Mouse (Mus musculus) thymus, adult 2 months (tissue): Measurements from ENCODE around the gene Sytl3.

ENCODE experiments used
- CTCF ChIP-seq: fragments of 200-500 bp; IDR thresholded peaks from 2 replicates; pipeline ENCODE4 v1.5.1; 2012; ENCODE audit warnings: mild to moderate bottlenecking, control low read depth, low read length, moderate library complexity, borderline replicate concordance; ENCODE audit not compliant: control insufficient read depth, poor library complexity, insufficient read depth; ENCODE audit errors: extremely low read depth
- POLR2A ChIP-seq: fragments of 200-500 bp; IDR thresholded peaks from 2 replicates; pipeline ENCODE4 v1.6.1; 2012; ENCODE audit warnings: mild to moderate bottlenecking, low read length, control low read depth, moderate library complexity; ENCODE audit not compliant: control insufficient read depth, poor library complexity, insufficient read depth; ENCODE audit errors: extremely low read depth

- TF ChIP-seq CTCF (no peak), POLR2A (no peak)
Observed at GRCm38 (mm10) chr17:6755873-6756272, 97.0 kb downstream of the Sytl3 start.
